Mouse (Mus musculus): Measurements from ENCODE around the gene Pla2g2d.

The Pla2g2d gene

GRCm38 (mm10) chr4:138775435-138775834, at the start of gene Pla2g2d:
Gene Pla2g2d, plus strand, starts transcription at chr4:138775735.
- DNase-seq, result no peak

GRCm38 (mm10) chr4:138725751-138726150, 49.8 kb upstream of the Pla2g2d start:
- DNase-seq, result no peak

GRCm38 (mm10) chr4:138729018-138729703, 46.4 kb upstream of the Pla2g2d start:
- no peak for DNase-seq

- no peak for DNase-seq
These were observed 41.4 kb upstream of the Pla2g2d start for GRCm38 (mm10) chr4:138734105-138734504.

- no peak for DNase-seq
These were observed 40.7 kb upstream of the Pla2g2d start for GRCm38 (mm10) chr4:138734863-138735262.

GRCm38 (mm10) chr4:138737031-138737430, 38.5 kb upstream of the Pla2g2d start, which contains the start of gene Ubxn10:
Gene Ubxn10, minus strand, starts transcription at chr4:138737167.
- DNase-seq, result no peak

- DNase-seq, result peak; percentile 37
These were observed 36.2 kb upstream of the Pla2g2d start for GRCm38 (mm10) chr4:138739136-138739851.

- no peak for DNase-seq
These were observed 29.7 kb upstream of the Pla2g2d start for GRCm38 (mm10) chr4:138745884-138746283.

- no peak for DNase-seq
These were observed 28.7 kb upstream of the Pla2g2d start for GRCm38 (mm10) chr4:138746866-138747265.

- no peak for DNase-seq
These were observed 27.7 kb upstream of the Pla2g2d start for GRCm38 (mm10) chr4:138747851-138748250.

- peak; percentile 60 to 70 for DNase-seq
These were observed 27.0 kb upstream of the Pla2g2d start for GRCm38 (mm10) chr4:138748369-138749072.

- no peak for DNase-seq
These were observed 22.9 kb upstream of the Pla2g2d start for GRCm38 (mm10) chr4:138752603-138753002.

- DNase-seq, result peak in 1 of 2 experiments; percentile 48
These were observed 21.9 kb upstream of the Pla2g2d start for GRCm38 (mm10) chr4:138753608-138754007.

- no peak for DNase-seq
These were observed 21.1 kb upstream of the Pla2g2d start for GRCm38 (mm10) chr4:138754432-138754831.

GRCm38 (mm10) chr4:138755439-138755838, 20.1 kb upstream of the Pla2g2d start:
- DNase-seq, result peak in 1 of 2 experiments; percentile 39

GRCm38 (mm10) chr4:138755983-138756382, 19.6 kb upstream of the Pla2g2d start:
- DNase-seq, result no peak

- no peak for DNase-seq
These were observed 18.1 kb upstream of the Pla2g2d start, which contains the start of gene Pla2g2f for GRCm38 (mm10) chr4:138757416-138757815. Gene Pla2g2f, minus strand, starts transcription at chr4:138757626.

GRCm38 (mm10) chr4:138762266-138762665, 13.3 kb upstream of the Pla2g2d start:
- DNase-seq, result no peak

- DNase-seq, result no peak
These were observed 3.6 kb upstream of the Pla2g2d start for GRCm38 (mm10) chr4:138771970-138772369.

- DNase-seq, result no peak
These were observed 3.1 kb upstream of the Pla2g2d start for GRCm38 (mm10) chr4:138772386-138772785.

- DNase-seq, result no peak
These were observed 2.2 kb downstream of the Pla2g2d start for GRCm38 (mm10) chr4:138777417-138778407.

- DNase-seq, result no peak
These were observed 4.8 kb downstream of the Pla2g2d start for GRCm38 (mm10) chr4:138780300-138780699.
